Mouse (Mus musculus): ENCODE data around the gene Golga3.

The Golga3 gene

GRCm38 (mm10) chr5:110230780-110231461 is 54.4 kb downstream of the Golga3 start, which contains the start of gene Ankle2:
TSS of gene Ankle2 (plus strand) at chr5:110231004.
- intact Hi-C loops (cut with DNase I): no loop called here

GRCm38 (mm10) chr5:110231638-110232037 is 55.1 kb downstream of the Golga3 start:
- intact Hi-C loops (cut with DNase I): no loop called here

- intact Hi-C loops (cut with DNase I): no loop called here
These were observed 55.8 kb downstream of the Golga3 start for GRCm38 (mm10) chr5:110232346-110232745.

- intact Hi-C loops (cut with DNase I): no loop called here
These were observed 67.6 kb downstream of the Golga3 start for GRCm38 (mm10) chr5:110244091-110244490.

- intact Hi-C loops (cut with DNase I): loop anchor here (10.0 kb wide), 1 partner anchor 62 kb away; no protein-coding TSS in a partner anchor
These were observed 90.4 kb downstream of the Golga3 start for GRCm38 (mm10) chr5:110266941-110267340.

- intact Hi-C loops (cut with DNase I): loop anchor here (10.0 kb wide), 1 partner anchor 65 kb away; no protein-coding TSS in a partner anchor
These were observed 92.9 kb downstream of the Golga3 start, which contains the start of gene Pgam5 for GRCm38 (mm10) chr5:110269141-110270101. TSS of gene Pgam5 (minus strand) at chr5:110269913.

GRCm38 (mm10) chr5:110270242-110270641 is 93.7 kb downstream of the Golga3 start:
- intact Hi-C loops (cut with DNase I): no loop called here

GRCm38 (mm10) chr5:110274147-110274546 is 97.6 kb downstream of the Golga3 start:
- intact Hi-C loops (cut with DNase I): no loop called here

GRCm38 (mm10) chr5:110274846-110275245 is 98.3 kb downstream of the Golga3 start:
- intact Hi-C loops (cut with DNase I): no loop called here
